Comparison of ENCODE assay signal across 8 mouse cellular contexts in the genomic region with DNA sequence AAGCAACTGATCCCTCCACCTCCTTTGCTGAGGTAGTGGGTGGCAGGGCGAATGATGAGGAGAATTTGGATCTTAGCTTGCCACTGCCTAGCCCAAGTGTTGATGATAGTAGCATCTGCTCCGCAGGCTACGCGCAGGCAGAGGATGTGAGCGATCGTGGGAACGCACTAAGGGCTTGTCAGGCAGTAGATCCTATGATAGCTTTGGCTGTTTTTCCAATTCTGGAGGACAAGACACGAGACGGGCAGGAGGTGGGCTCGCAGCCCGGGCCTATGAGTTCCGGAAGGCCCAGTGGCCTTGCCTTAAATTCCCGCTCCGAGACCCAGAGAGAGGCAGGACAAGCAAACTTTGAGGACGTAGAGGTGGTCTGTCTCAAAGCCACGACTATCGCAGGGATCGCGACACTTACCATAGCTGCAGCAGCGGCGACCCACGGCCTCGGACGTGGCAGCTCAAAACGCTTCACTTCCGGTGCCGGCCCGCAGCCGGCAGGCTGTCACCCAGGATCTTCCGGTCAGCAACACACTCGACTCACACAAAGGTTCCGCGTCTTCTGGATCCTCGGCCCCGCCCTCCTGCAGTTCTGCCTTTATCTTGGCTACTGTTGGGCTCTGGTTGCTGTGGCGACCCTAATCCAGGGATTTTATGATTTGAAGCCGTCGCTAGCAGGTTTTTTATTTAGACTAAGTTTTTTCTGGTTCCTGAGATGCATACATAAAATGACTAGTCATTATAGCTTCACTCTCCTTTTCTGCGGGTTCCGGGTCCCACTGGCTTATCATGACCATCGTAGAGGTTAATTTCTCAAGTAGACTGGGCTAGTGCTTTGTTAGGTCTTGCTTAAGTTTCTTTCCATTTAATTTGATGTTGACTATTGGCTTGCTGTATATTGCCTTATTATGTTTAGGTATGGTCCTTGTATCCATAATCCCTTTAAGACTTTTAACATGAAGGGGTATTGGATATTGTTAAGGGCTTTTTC. TPM values are rescaled to one million over a fixed set of nuclear protein-coding genes. Genes with fewer than 3 reads are reported as not detected.
A peak's percentile ranks its signal among the peaks of the same experiment; 100 is the strongest.
DNase-seq lines count a peak whose midpoint lies in the region; ATAC-seq and TF ChIP-seq lines count a peak whose summit lies in the region.

A gene (minus strand): TSS at position 508 of the 982 bp plus-strand sequence.

- peak; percentile 71 for TF ChIP-seq POLR2A in olfactory bulb, adult 2 months (IDR thresholded peaks at IDR 0.05; ENCODE audit: insufficient read depth, low read depth, low read length)
- TF ChIP-seq POLR2A in thymus, adult 2 months (IDR thresholded peaks at IDR 0.05; ENCODE audit: control insufficient read depth, extremely low read depth, insufficient read depth, low read length, poor library complexity), result 0 out of 2 replicates have a peak, but pooled peaks have one; percentile 33

- H3K4me1 ChIP-seq in forebrain, embryonic 15.5 days, result peaks cover 28% of the 10 kb centered on the region
- no peaks in the 10 kb centered on the region for H3K4me1 ChIP-seq in lung, embryonic 14.5 days (ENCODE audit: insufficient read depth)
- H3K4me1 ChIP-seq in olfactory bulb, adult 2 months (ENCODE audit: control insufficient read depth, insufficient read depth, low read length), result 0 out of 2 replicates have a peak, but pooled peaks cover 6% of the 10 kb centered on the region
- H3K4me1 ChIP-seq in thymus, adult 2 months (replicated peaks; ENCODE audit: control insufficient read depth, insufficient read depth, low read length), result peaks cover 5% of the 10 kb centered on the region

- H3K36me3 ChIP-seq in forebrain, embryonic 15.5 days, result peaks cover 14% of the 10 kb centered on the region
- H3K36me3 ChIP-seq in lung, embryonic 14.5 days (ENCODE audit: insufficient read depth), result peaks cover 29% of the 10 kb centered on the region
- H3K36me3 ChIP-seq in thymus, adult 2 months (ENCODE audit: control insufficient read depth, insufficient read depth, low read length), result peaks cover 10% of the 10 kb centered on the region

- peak within 1 kb of the TSS; percentile 92 for H3K4me3 ChIP-seq in forebrain, embryonic 15.5 days
- H3K4me3 ChIP-seq in lung, embryonic 14.5 days (ENCODE audit: low read depth, low read length), result peak within 1 kb of the TSS; percentile 96
- peak within 1 kb of the TSS; percentile 98 for H3K4me3 ChIP-seq in olfactory bulb, adult 2 months (ENCODE audit: insufficient read depth, low read depth, low read length)
- peak within 1 kb of the TSS; percentile 78 for H3K4me3 ChIP-seq in thymus, adult 2 months (ENCODE audit: control insufficient read depth, insufficient read depth, low read length)

- ATAC-seq in forebrain, embryonic 15.5 days (replicated peaks), result peak; percentile 83
- ATAC-seq in lung, embryonic 14.5 days (ENCODE audit: insufficient read depth), result peak; percentile 89

- WGBS in forebrain, embryonic 15.5 days, result 6% methylated on average over 41 of the region's 41 CpGs
- 6% methylated on average over 41 of the region's 41 CpGs for WGBS in lung, embryonic 14.5 days
- 5% methylated on average over 41 of the region's 41 CpGs for WGBS in olfactory bulb, adult 2 months
- WGBS in thymus, adult 2 months, result 7% methylated on average over 41 of the region's 41 CpGs

- peak within 1 kb of the TSS; percentile 88 for H3K9ac ChIP-seq in forebrain, embryonic 15.5 days (replicated peaks)
- peak within 1 kb of the TSS; percentile 93 for H3K9ac ChIP-seq in lung, embryonic 14.5 days

- DNase-seq in ES-CJ7 (ENCODE audit: low read depth, low spot score), result peak; percentile 93
- peak; percentile 76 for DNase-seq in cerebellum, adult 11 months
- peak; percentile 59 for DNase-seq in heart, postnatal 25 days (ENCODE audit: low spot score)
- peak; percentile 83 to 87 for DNase-seq in layer of hippocampus, adult 18-20 months (ENCODE audit: low spot score in 2 of 2)
- DNase-seq in lung, embryonic 14.5 days, result peak; percentile 95
- DNase-seq in thymus, adult 2 months, result peak; percentile 84

- intact Hi-C loops in heart, postnatal 25 days (cut with DNase I), result no loop called here

- peak within 1 kb of the TSS; percentile 90 for H3K4me2 ChIP-seq in forebrain, embryonic 15.5 days (replicated peaks)
- peak within 1 kb of the TSS; percentile 92 for H3K4me2 ChIP-seq in lung, embryonic 14.5 days

- H3K9me3 ChIP-seq in forebrain, embryonic 15.5 days, result no peaks in the 10 kb centered on the region
- H3K9me3 ChIP-seq in lung, embryonic 14.5 days (ENCODE audit: low read depth, low read length), result no peaks in the 10 kb centered on the region

- no peaks in the 10 kb centered on the region for H3K27me3 ChIP-seq in forebrain, embryonic 15.5 days
- no peaks in the 10 kb centered on the region for H3K27me3 ChIP-seq in lung, embryonic 14.5 days (ENCODE audit: insufficient read depth, low read length)
- no peaks in the 10 kb centered on the region for H3K27me3 ChIP-seq in thymus, adult 2 months (ENCODE audit: control insufficient read depth, insufficient read depth, low read length)

- TF ChIP-seq CTCF in lung, embryonic 14.5 days (IDR thresholded peaks at IDR 0.05; ENCODE audit: low read depth), result no peak
- 0 out of 2 replicates have a peak, but pooled peaks have one; percentile 10 for TF ChIP-seq CTCF in olfactory bulb, adult 2 months (IDR thresholded peaks at IDR 0.05; ENCODE audit: insufficient read depth, low read depth, low read length)
- peak; percentile 21; the same call in 1 of the 2 replicates for TF ChIP-seq CTCF in thymus, adult 2 months (IDR thresholded peaks at IDR 0.05; ENCODE audit: borderline replicate concordance, control insufficient read depth, extremely low read depth, insufficient read depth, low read length, poor library complexity)

- H3K27ac ChIP-seq in forebrain, embryonic 15.5 days (replicated peaks), result peak within 1 kb of the TSS; percentile 79
- H3K27ac ChIP-seq in lung, embryonic 14.5 days (ENCODE audit: low read depth), result peak within 1 kb of the TSS; percentile 72
- H3K27ac ChIP-seq in olfactory bulb, adult 2 months (ENCODE audit: insufficient read depth, low read depth, low read length), result peak within 1 kb of the TSS; percentile 58; the same call in 1 of the 2 replicates
- peak within 1 kb of the TSS; percentile 5; the same call in 1 of the 2 replicates for H3K27ac ChIP-seq in thymus, adult 2 months (ENCODE audit: control insufficient read depth, insufficient read depth, low read length)

RNA-seq across cellular contexts. Expression of the gene that starts here (rescaled TPM):
- polyA plus RNA-seq in forebrain, embryonic 15.5 days (2015; fragmentation: Nextera tagmentation; extraction: Ambion mirVana), result 239 and 245 TPM in 2 replicates
- total RNA-seq in heart, postnatal 25 days (2021), result 10 to 100 TPM; 68.0 to 75.5 TPM
- total RNA-seq in layer of hippocampus, adult 18-20 months (2021), result 10 to 100 TPM; 73.3 to 75.9 TPM
- 286 and 295 TPM in 2 replicates for polyA plus RNA-seq in lung, embryonic 14.5 days (2014; fragmentation: Nextera tagmentation; extraction: Ambion mirVana)
- not detected in 2 replicates for polyA plus RNA-seq in olfactory bulb, adult 2 months (2012; ENCODE audit: insufficient read depth, insufficient read length, low replicate concordance, missing spikeins)
- polyA plus RNA-seq in thymus, adult 2 months (2012; rRNA removed), result 163 and 167 TPM in 2 replicates

Comparison
In these comparisons a context has a peak if more than half of its experiments do, and no peak if none do; other contexts are left out.
1. Peak in every context shown above with its lines: DNase-seq, ATAC-seq, H3K4me3 ChIP-seq and H3K27ac ChIP-seq.
2. RNA of the gene that starts here (polyA plus RNA-seq): 286 to 295 TPM in lung, embryonic 14.5 days, 239 to 245 TPM in forebrain, embryonic 15.5 days and 163 to 167 TPM in thymus, adult 2 months; not detected in olfactory bulb, adult 2 months; every median in the first group is over 100 times any median in the second.
3. H3K27ac ChIP-seq: peak in every context shown above with its lines; median percentile 79 in forebrain, embryonic 15.5 days; 72 in lung, embryonic 14.5 days; 58 in olfactory bulb, adult 2 months; 5 in thymus, adult 2 months.